Mouse (Mus musculus) liver, adult 2 months (tissue): ENCODE data around the gene Hic1. TPM values are rescaled to one million over a fixed set of nuclear protein-coding genes. Genes with fewer than 3 reads are reported as not detected.

ENCODE experiments used
- DNase-seq: peaks from one replicate; pipeline ENCODE4 v3.0.0-alpha.2; 2011; ENCODE audit warnings: low read depth, low spot score; ENCODE audit errors: extremely low read depth
- H3K27ac ChIP-seq: fragments of 200-500 bp; replicated peaks from 2 replicates; pipeline ENCODE4 v1.5.1; 2012; ENCODE audit warnings: low read depth, mild to moderate bottlenecking, control low read depth, inconsistent platforms, low read length; ENCODE audit not compliant: insufficient read depth
- H3K27me3 ChIP-seq: fragments of 200-500 bp; 2 replicates; pipeline ENCODE4 v1.6.1; 2012; ENCODE audit warnings: mild to moderate bottlenecking, moderate library complexity, low read length, inconsistent platforms; ENCODE audit not compliant: control insufficient read depth, insufficient read depth
- H3K36me3 ChIP-seq: fragments of 200-500 bp; 2 replicates; pipeline ENCODE4 v1.6.1; 2012; ENCODE audit warnings: low read length, inconsistent platforms; ENCODE audit not compliant: control insufficient read depth, insufficient read depth
- H3K4me1 ChIP-seq: fragments of 200-500 bp; 2 replicates; pipeline ENCODE4 v1.6.1; 2011; ENCODE audit warnings: low read length; ENCODE audit not compliant: control insufficient read depth, insufficient read depth
- H3K4me3 ChIP-seq: fragments of 200-500 bp; 2 replicates; pipeline ENCODE4 v1.5.1; 2011; ENCODE audit warnings: low read depth, mild to moderate bottlenecking, control low read depth, low read length, moderate library complexity; ENCODE audit not compliant: insufficient read depth
- H3K79me2 ChIP-seq: fragments of 200-500 bp; 2 replicates; pipeline ENCODE4 v1.6.1; 2012; ENCODE audit warnings: inconsistent platforms, mild to moderate bottlenecking, low read length, moderate library complexity; ENCODE audit not compliant: control insufficient read depth, insufficient read depth
- H3K9ac ChIP-seq: fragments of 200-500 bp; 2 replicates; pipeline ENCODE4 v1.6.1; 2012; ENCODE audit warnings: low read depth, mild to moderate bottlenecking, control low read depth, inconsistent platforms, low read length
- CTCF ChIP-seq: fragments of 200-500 bp; IDR thresholded peaks from 2 replicates; pipeline ENCODE4 v1.5.1; 2011; ENCODE audit warnings: low read depth, low read length, control low read depth
- POLR2A ChIP-seq: fragments of 200-500 bp; IDR thresholded peaks from 2 replicates; pipeline ENCODE4 v1.6.1; 2011; ENCODE audit warnings: low read length, control low read depth; ENCODE audit not compliant: insufficient read depth; ENCODE audit errors: extremely low read depth
- WGBS: fragments of 180-500 bp; shearing (Covaris S2); methylation state at CpG from one replicate; pipeline ENCODE4 v1.1.7; 2018; 5-methylcytosine and 5-hydroxymethylcytosine counted together
- polyA plus RNA-seq: library from polyadenylated mRNA; depleted of rRNA; stranded (reverse); fragments of >200 nt; gene quantifications from 2 replicates; pipeline ENCODE4 v1.2.3, GENCODE M21; 2012
- total RNA-seq: library from RNA; depleted of rRNA; stranded (reverse); fragments of >200 nt; gene quantifications from 2 replicates; pipeline ENCODE4 v1.2.3, GENCODE M21; 2014

Hic1 gene
- total and polyA plus RNA-seq, 2 experiments, result 1.1 to 3.8 TPM

GRCm38 (mm10) chr11:75190905-75191441, 21.7 kb upstream of the Hic1 start, which contains the start of gene Dph1:
Dph1 (minus strand) TSS chr11:75191241.
- Histone ChIP-seq H3K36me3 (no peaks in the 10 kb centered on the region), H3K27me3 (no peaks in the 10 kb centered on the region), H3K4me1 (0 out of 2 replicates have a peak, but pooled peaks cover 7% of the 10 kb centered on the region), H3K79me2 (peaks cover 14% of the 10 kb centered on the region; the same call in 1 of the 2 replicates), H3K27ac (peak within 1 kb of the TSS; percentile 62), H3K4me3 (peak within 1 kb of the TSS; percentile 88), H3K9ac (peak within 1 kb of the TSS; percentile 76)
- no peak for TF ChIP-seq CTCF
- TF ChIP-seq POLR2A, result no peak
- no peak for DNase-seq
- 71% methylated on average over 5 of the region's 5 CpGs for WGBS

GRCm38 (mm10) chr11:75190371-75190724, 21.0 kb upstream of the Hic1 start:
- DNase-seq, result peak; percentile 84
- H3K36me3 ChIP-seq, result no peaks in the 10 kb centered on the region
- peak overlapping the region; percentile 62 for H3K27ac ChIP-seq
- H3K9ac ChIP-seq, result peak overlapping the region; percentile 76
- WGBS, result under 1% methylated on average over 24 of the region's 24 CpGs
- H3K4me3 ChIP-seq, result peak overlapping the region; percentile 88
- TF ChIP-seq POLR2A (peak; percentile 66; the same call in 1 of the 2 replicates), CTCF (peak; percentile 24; the same call in 1 of the 2 replicates)
- H3K79me2 ChIP-seq, result peaks cover 12% of the 10 kb centered on the region; the same call in 1 of the 2 replicates
- H3K27me3 ChIP-seq, result no peaks in the 10 kb centered on the region
- 0 out of 2 replicates have a peak, but pooled peaks cover 7% of the 10 kb centered on the region for H3K4me1 ChIP-seq

- WGBS, result under 1% methylated on average over 22 of the region's 22 CpGs
- 0 out of 2 replicates have a peak, but pooled peaks cover 7% of the 10 kb centered on the region for H3K4me1 ChIP-seq
- peak overlapping the region; percentile 88 for H3K4me3 ChIP-seq
- peak overlapping the region; percentile 62 for H3K27ac ChIP-seq
- H3K79me2 ChIP-seq, result peaks cover 8% of the 10 kb centered on the region; the same call in 1 of the 2 replicates
- TF ChIP-seq POLR2A, result no peak
- no peak for TF ChIP-seq CTCF
- peak overlapping the region; percentile 76 for H3K9ac ChIP-seq
- H3K27me3 ChIP-seq, result no peaks in the 10 kb centered on the region
- no peaks in the 10 kb centered on the region for H3K36me3 ChIP-seq
- DNase-seq, result peak; percentile 94
Observed at GRCm38 (mm10) chr11:75189713-75190370, 20.5 kb upstream of the Hic1 start.

GRCm38 (mm10) chr11:75184986-75185385, 15.7 kb upstream of the Hic1 start:
- TF ChIP-seq CTCF (no peak), POLR2A (no peak)
- Histone ChIP-seq H3K79me2 (peaks cover 5% of the 10 kb centered on the region; the same call in 1 of the 2 replicates), H3K9ac (no peak overlapping the region), H3K27ac (no peak overlapping the region), H3K36me3 (no peaks in the 10 kb centered on the region), H3K27me3 (no peaks in the 10 kb centered on the region), H3K4me3 (no peak overlapping the region), H3K4me1 (0 out of 2 replicates have a peak, but pooled peaks cover 4% of the 10 kb centered on the region)
- WGBS, result 97% methylated on average over 2 of the region's 2 CpGs
- no peak for DNase-seq

GRCm38 (mm10) chr11:75184573-75184972, 15.3 kb upstream of the Hic1 start:
- WGBS, result 96% methylated on average over 5 of the region's 5 CpGs
- no peak overlapping the region for H3K4me3 ChIP-seq
- no peak for DNase-seq
- no peak overlapping the region for H3K9ac ChIP-seq
- TF ChIP-seq POLR2A (no peak), CTCF (no peak)
- no peak overlapping the region for H3K27ac ChIP-seq
- no peaks in the 10 kb centered on the region for H3K27me3 ChIP-seq
- 0 out of 2 replicates have a peak, but pooled peaks cover 4% of the 10 kb centered on the region for H3K4me1 ChIP-seq
- peaks cover 5% of the 10 kb centered on the region; the same call in 1 of the 2 replicates for H3K79me2 ChIP-seq
- no peaks in the 10 kb centered on the region for H3K36me3 ChIP-seq
